ENCODE assay signal across 9 mouse cellular contexts in the genomic region with DNA sequence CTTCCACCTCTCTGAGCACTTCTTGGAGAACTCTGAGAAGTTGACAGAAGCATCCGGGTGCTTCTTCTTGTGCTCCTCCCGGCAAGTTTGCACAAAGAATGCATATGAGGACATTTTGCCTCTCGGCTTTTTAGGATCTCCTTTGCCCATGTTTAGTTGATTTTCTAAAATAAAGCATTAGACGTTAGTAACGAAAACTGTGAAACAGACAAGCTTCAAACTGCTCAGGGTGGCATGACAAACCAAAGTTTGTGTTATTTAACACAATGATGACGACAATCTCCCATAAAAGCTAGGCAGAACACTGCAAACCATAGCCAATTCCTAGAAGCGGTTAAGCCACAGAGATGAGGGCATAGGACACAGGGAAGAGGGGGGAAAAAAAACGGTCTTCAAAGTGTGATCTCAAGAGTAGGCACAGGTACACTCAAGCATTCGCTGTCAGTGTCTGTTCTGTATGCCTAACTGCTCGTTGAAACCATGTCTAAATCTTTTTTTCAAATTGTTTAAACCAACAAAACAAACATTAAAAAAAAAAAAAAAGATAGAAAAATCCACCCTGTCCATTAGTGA. TPM values are rescaled to one million over a fixed set of nuclear protein-coding genes. Genes with fewer than 3 reads are reported as not detected.
DNase-seq lines count a peak whose midpoint lies in the region; ATAC-seq and TF ChIP-seq lines count a peak whose summit lies in the region.
"Had no signal": no experiment of that assay in that cellular context is flagged by ENCODE, and none has a peak within 500 bp of the region (broad histone marks: within the 10 kb centered on the region; RNA-seq: fewer than 3 reads in every experiment).

No protein-coding gene starts in this region.

- peak overlapping the region; percentile 98 for H3K9ac ChIP-seq in heart, postnatal 0 days (replicated peaks; ENCODE audit: low read depth, low read length)
- peak overlapping the region; percentile 94 for H3K9ac ChIP-seq in midbrain, embryonic 11.5 days (ENCODE audit: low read length)

- no peak; the same call in 1 of the 2 replicates for TF ChIP-seq EP300 in heart, postnatal 0 days (IDR thresholded peaks at IDR 0.05; ENCODE audit: low read depth)

- H3K9me3 ChIP-seq in heart, embryonic 10.5 days = no peaks in the 10 kb centered on the region
- H3K9me3 ChIP-seq in heart, postnatal 0 days (replicated peaks; ENCODE audit: control insufficient read depth, low read length) = no peaks in the 10 kb centered on the region
- no peaks in the 10 kb centered on the region for H3K9me3 ChIP-seq in midbrain, embryonic 11.5 days (ENCODE audit: control insufficient read depth, low read length)

- H3K4me3 ChIP-seq in heart, embryonic 10.5 days = peak overlapping the region; percentile 81
- peak overlapping the region; percentile 82 for H3K4me3 ChIP-seq in heart, postnatal 0 days (ENCODE audit: low read depth, low read length)
- H3K4me3 ChIP-seq in midbrain, embryonic 11.5 days (ENCODE audit: low read depth, low read length) = peak overlapping the region; percentile 93

- peaks cover 29% of the 10 kb centered on the region for H3K36me3 ChIP-seq in heart, embryonic 10.5 days
- peaks cover 30% of the 10 kb centered on the region for H3K36me3 ChIP-seq in heart, postnatal 0 days (replicated peaks; ENCODE audit: control insufficient read depth, insufficient read depth, low read length)
- peaks cover 3% of the 10 kb centered on the region; the same call in 1 of the 2 replicates for H3K36me3 ChIP-seq in midbrain, embryonic 11.5 days (ENCODE audit: control insufficient read depth, insufficient read depth, low read length)

- ATAC-seq in heart, postnatal 0 days (ENCODE audit: insufficient read depth, low read depth) = no peak
- no peak for ATAC-seq in midbrain, embryonic 11.5 days (ENCODE audit: low FRiP score)

- H3K4me1 ChIP-seq in heart, embryonic 10.5 days = peaks cover 9% of the 10 kb centered on the region; the same call in 1 of the 2 replicates
- H3K4me1 ChIP-seq in heart, postnatal 0 days (ENCODE audit: control insufficient read depth, insufficient read depth) = peaks cover 13% of the 10 kb centered on the region; the same call in 1 of the 2 replicates
- peaks cover 7% of the 10 kb centered on the region for H3K4me1 ChIP-seq in midbrain, embryonic 11.5 days (ENCODE audit: control insufficient read depth, insufficient read depth, low read length)

- no peaks in the 10 kb centered on the region for H3K27me3 ChIP-seq in heart, embryonic 10.5 days (ENCODE audit: insufficient read depth, poor library complexity, severe bottlenecking)
- H3K27me3 ChIP-seq in heart, postnatal 0 days (ENCODE audit: control insufficient read depth, insufficient read depth, low read length) = no peaks in the 10 kb centered on the region
- no peaks in the 10 kb centered on the region for H3K27me3 ChIP-seq in midbrain, embryonic 11.5 days (ENCODE audit: control insufficient read depth, insufficient read depth, low read length)
- H3K27me3 ChIP-seq: Patski had no signal

- peak overlapping the region; percentile 84 for H3K4me2 ChIP-seq in heart, postnatal 0 days (ENCODE audit: low read depth, low read length)
- H3K4me2 ChIP-seq in midbrain, embryonic 11.5 days = peak overlapping the region; percentile 70

- TF ChIP-seq CTCF in heart, postnatal 0 days (IDR thresholded peaks at IDR 0.05; ENCODE audit: low read depth) = no peak

- 36% methylated on average over 10 of the region's 10 CpGs for WGBS in heart, embryonic 10.5 days
- 14% methylated on average over 10 of the region's 10 CpGs for WGBS in heart, postnatal 0 days
- 35% methylated on average over 10 of the region's 10 CpGs for WGBS in midbrain, embryonic 11.5 days

- peak overlapping the region; percentile 99 for H3K27ac ChIP-seq in heart, embryonic 10.5 days
- H3K27ac ChIP-seq in heart, postnatal 0 days (ENCODE audit: low read depth) = peak overlapping the region; percentile 99
- no peak overlapping the region for H3K27ac ChIP-seq in midbrain, embryonic 11.5 days (ENCODE audit: low read depth, low read length)

- DNase-seq in heart, embryonic 10.5 days (ENCODE audit: low spot score) = no peak
- DNase-seq in heart, adult 9 months (ENCODE audit: low spot score in 2 of 2) = no peak
- DNase-seq in Muller cell, postnatal 12 days (ENCODE audit: inconsistent ontology term) = peak; percentile 12
- no peak for DNase-seq in heart, postnatal 0 days (ENCODE audit: low spot score)
- DNase-seq in midbrain, embryonic 11.5 days (ENCODE audit: low spot score, missing footprints) = peak; percentile 90
- DNase-seq in frontal cortex, postnatal 36 days (ENCODE audit: low spot score in 2 of 2) = no peak
- DNase-seq in kidney, adult 9 months = no peak
- no peak for DNase-seq in layer of hippocampus, postnatal 25 days (ENCODE audit: extremely low spot score in 1 of 2, low spot score in 1 of 2)

RNA-seq across cellular contexts. Expression of a gene that starts 55.7 kb away (rescaled TPM):
- 0.57 and 2.6 TPM in 2 replicates for polyA plus RNA-seq in heart, embryonic 10.5 days (2016; fragmentation: Nextera tagmentation; extraction: Ambion mirVana)
- not detected in 2 replicates for total RNA-seq in heart, postnatal 0 days (2014; rRNA removed; ENCODE audit: low replicate concordance)
- polyA plus RNA-seq in heart, postnatal 0 days (2015; fragmentation: Nextera tagmentation; extraction: Ambion mirVana) = 1.00 and 2.7 TPM in 2 replicates
- 2.0 TPM in 1 of 2 replicates, not detected in the other for polyA plus RNA-seq in midbrain, embryonic 11.5 days (2014; fragmentation: Nextera tagmentation; extraction: Ambion mirVana)
- total RNA-seq in layer of hippocampus, postnatal 25 days (2021) = 10 to 100 TPM; 18.9 to 21.1 TPM
- polyA plus RNA-seq: Patski had no signal

Comparison
In these comparisons a context has a peak if more than half of its experiments do, and no peak if none do; other contexts are left out.
1. DNase-seq: peak in Muller cell, postnatal 12 days (single experiment) and midbrain, embryonic 11.5 days (single experiment); none in heart, embryonic 10.5 days (single experiment), heart, adult 9 months (0 of 2), heart, postnatal 0 days (single experiment), frontal cortex, postnatal 36 days (0 of 2), kidney, adult 9 months (single experiment) and layer of hippocampus, postnatal 25 days (0 of 2).
2. Peak in every context shown above with its lines, with median percentiles within 50 percentile points of each other: H3K4me3 ChIP-seq.